Mouse (Mus musculus): ENCODE measurements around the gene Psg22.

DNA sequence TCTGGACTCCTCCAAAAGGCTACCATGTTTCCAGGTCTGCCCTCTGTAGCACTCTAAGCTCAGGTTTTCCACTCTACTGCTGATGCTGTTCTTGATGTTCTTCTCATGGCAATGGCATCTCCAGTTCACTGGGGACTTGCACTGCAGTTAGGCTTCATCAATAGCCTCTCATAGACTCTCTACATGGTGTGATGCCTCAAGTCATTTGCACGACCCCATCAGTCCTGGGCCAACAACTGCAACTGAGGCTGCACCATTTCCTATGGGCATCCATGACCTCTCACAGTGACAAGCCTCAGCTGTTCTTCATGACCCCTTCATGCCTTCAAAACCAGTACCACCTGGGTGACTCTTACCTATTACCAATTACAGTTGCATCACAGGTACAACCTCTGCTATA is 10.5 kb downstream of the Psg22 start:
- TF ChIP-seq CTCF (IDR thresholded peaks at IDR 0.05; ENCODE audit: low read depth, low read length) (no peak), POLR2A (IDR thresholded peaks at IDR 0.05; ENCODE audit: extremely low read depth, insufficient read depth, low read length) (no peak)

Measured in liver, adult 2 months (tissue).